Mouse (Mus musculus): ENCODE data around the gene Scn4b.

- TF ChIP-seq CTCF (IDR thresholded peaks at IDR 0.05; ENCODE audit: low read depth) (no peak), EP300 (optimal IDR thresholded peaks at IDR 0.05) (no peak)
Observed at GRCm38 (mm10) chr9:45118552-45118951, 19.6 kb upstream of the Scn4b start.

All from stomach, postnatal 0 days (tissue).